Mouse (Mus musculus) heart, embryonic 13.5 days (tissue): ENCODE data around the gene Slfn9. TPM values are rescaled to one million over a fixed set of nuclear protein-coding genes. Genes with fewer than 3 reads are reported as not detected.
"Not testable (repeated sequence)": the region's sequence is repeated elsewhere in the genome, so short reads cannot be mapped to it uniquely, and the experiment has no call there.

Source experiments
- ATAC-seq: fragments of 200-750 bp; cut with Nextera tagmentation; 2 replicates; pipeline ENCODE4 v1.8.0; 2017; ENCODE audit warnings: moderate TSS enrichment; ENCODE audit not compliant: insufficient number of reproducible peaks, low FRiP score, low TSS enrichment; ENCODE audit errors: extremely low read depth
- H3K27ac ChIP-seq: fragments of 300-500 bp; sonication (generic); replicated peaks from 2 replicates; pipeline ENCODE4 v1.5.1; 2015; ENCODE audit warnings: moderate library complexity, mild to moderate bottlenecking, inconsistent platforms
- H3K27me3 ChIP-seq: fragments of 300-500 bp; sonication (generic); replicated peaks from 2 replicates; pipeline ENCODE4 v1.6.1; 2015; ENCODE audit warnings: mild to moderate bottlenecking, inconsistent platforms
- H3K36me3 ChIP-seq: fragments of 300-500 bp; sonication (generic); 2 replicates; pipeline ENCODE4 v1.6.1; 2015; ENCODE audit warnings: mild to moderate bottlenecking, inconsistent platforms
- H3K4me1 ChIP-seq: fragments of 300-500 bp; sonication (generic); 2 replicates; pipeline ENCODE4 v1.6.1; 2015; ENCODE audit warnings: inconsistent platforms
- H3K4me2 ChIP-seq: fragments of 300-500 bp; sonication (generic); 2 replicates; pipeline ENCODE4 v1.6.1; 2015; ENCODE audit warnings: inconsistent platforms, mild to moderate bottlenecking, moderate library complexity
- H3K4me3 ChIP-seq: fragments of 300-500 bp; sonication (generic); 2 replicates; pipeline ENCODE4 v1.5.1; 2015; ENCODE audit warnings: moderate library complexity, mild to moderate bottlenecking, inconsistent platforms
- H3K9ac ChIP-seq: fragments of 300-500 bp; sonication (generic); 2 replicates; pipeline ENCODE4 v1.6.1; 2015; ENCODE audit warnings: inconsistent platforms, mild to moderate bottlenecking, moderate library complexity
- H3K9me3 ChIP-seq: fragments of 300-500 bp; sonication (generic); 2 replicates; pipeline ENCODE4 v1.6.1; 2016; ENCODE audit warnings: inconsistent platforms
- WGBS: fragments of 180-500 bp; shearing (Covaris S2); methylation state at CpG from one replicate; pipeline ENCODE4 v1.1.7; 2015; ENCODE audit warnings: mixed read lengths; 5-methylcytosine and 5-hydroxymethylcytosine counted together
- polyA plus RNA-seq: library from polyadenylated mRNA; unstranded; fragments of >200 nt; fragmentation: Nextera tagmentation; extraction: Ambion mirVana; gene quantifications from 2 replicates; pipeline ENCODE4 v1.2.1, GENCODE M21; 2015

The Slfn9 gene
- polyA plus RNA-seq, result 12.9 and 14.5 TPM in 2 replicates

DNA sequence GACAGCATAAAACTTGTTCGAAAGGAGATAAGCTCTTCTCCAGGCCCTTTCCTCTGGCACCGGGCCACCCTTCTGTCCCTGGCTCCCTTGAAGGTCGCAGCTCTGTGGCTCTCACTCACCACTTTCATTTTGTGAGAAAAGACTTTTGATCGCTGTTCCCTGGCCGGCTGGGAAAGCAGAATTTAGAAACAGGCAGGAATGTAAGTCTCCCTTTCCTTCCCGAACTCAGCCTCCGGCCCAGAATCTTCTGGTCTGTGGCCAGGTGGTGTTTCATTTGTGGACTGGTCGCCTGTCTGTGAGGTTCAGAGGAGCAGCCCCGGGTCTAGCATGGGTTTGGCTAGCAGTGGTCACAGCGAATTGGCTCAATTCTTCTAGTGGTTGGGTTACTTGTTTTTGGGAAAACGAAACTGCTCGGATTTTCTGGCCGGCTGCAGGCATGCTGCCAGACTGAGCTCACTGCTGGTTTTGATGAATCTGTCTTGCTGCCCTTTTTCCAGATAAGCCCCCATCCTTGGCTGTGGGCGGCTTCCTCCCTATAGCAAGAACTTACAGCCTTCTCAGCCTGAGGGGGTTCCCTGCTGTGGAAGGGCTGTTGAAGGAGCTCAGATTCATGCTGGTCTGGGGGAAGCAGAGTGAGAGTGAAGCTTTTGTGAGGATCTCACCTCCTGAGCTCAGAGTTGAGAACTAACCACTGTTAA lies at the start of gene Slfn9:
Gene Slfn9 (minus strand): TSS at position 362 of the 698 bp plus-strand sequence.
- peak within 1 kb of the TSS; percentile 89 for H3K27ac ChIP-seq
- H3K9me3 ChIP-seq, result no peaks in the 10 kb centered on the region
- WGBS, result 3% methylated on average over 14 of the region's 14 CpGs
- ATAC-seq, result no peak
- peak within 1 kb of the TSS; percentile 87 for H3K9ac ChIP-seq
- H3K4me2 ChIP-seq, result peak within 1 kb of the TSS; percentile 88
- H3K36me3 ChIP-seq, result peaks cover 15% of the 10 kb centered on the region
- H3K4me1 ChIP-seq, result peaks cover 25% of the 10 kb centered on the region
- H3K27me3 ChIP-seq, result no peaks in the 10 kb centered on the region
- peak within 1 kb of the TSS; percentile 67 for H3K4me3 ChIP-seq

DNA sequence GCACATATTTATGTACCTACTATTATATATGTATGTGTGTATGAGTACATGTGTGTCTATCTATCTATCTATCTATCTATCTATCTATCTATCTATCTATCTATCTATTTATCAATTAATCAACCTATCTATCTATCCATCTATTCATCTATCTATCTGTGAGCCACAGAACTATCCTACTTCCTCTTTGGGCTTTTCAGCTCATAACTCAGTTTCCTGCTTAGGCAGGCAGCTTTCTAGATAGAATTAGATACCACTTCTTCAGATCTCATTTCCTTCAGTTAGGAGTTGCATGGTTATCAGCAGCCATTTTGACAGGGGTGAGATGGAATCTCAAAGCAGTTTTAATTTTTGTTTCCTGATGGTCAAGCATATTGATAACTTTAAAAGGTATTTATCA lies 49.4 kb upstream of the Slfn9 start:
- ATAC-seq, result no peak
- H3K36me3 ChIP-seq, result no peaks in the 10 kb centered on the region

DNA sequence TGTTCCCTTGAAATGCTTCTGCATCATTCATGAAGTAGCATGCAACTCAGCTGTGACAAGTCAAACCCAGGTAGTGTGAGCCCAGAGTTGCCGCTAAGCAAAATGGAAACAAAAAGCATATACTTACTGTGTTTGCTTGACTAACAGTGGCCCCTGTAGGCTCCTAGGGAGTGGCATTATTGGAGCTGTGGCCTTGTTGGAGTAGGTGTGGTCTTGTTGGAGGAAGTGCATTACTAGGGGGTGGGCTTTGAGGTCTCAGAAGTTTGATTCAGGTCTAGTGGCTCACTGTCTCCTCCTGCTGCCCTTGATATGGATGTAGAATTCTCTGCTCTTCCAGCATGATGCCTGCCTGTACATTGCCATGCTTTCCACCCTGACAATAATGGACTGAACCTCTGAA lies 48.7 kb upstream of the Slfn9 start:
- H3K4me3 ChIP-seq, result peak overlapping the region; percentile 40
- H3K4me1 ChIP-seq, result no peaks in the 10 kb centered on the region; the same call in 1 of the 2 replicates
- no peaks in the 10 kb centered on the region for H3K27me3 ChIP-seq
- WGBS, result 29% methylated on average over 1 of the region's 1 CpGs
- H3K9ac ChIP-seq, result no peak overlapping the region
- no peaks in the 10 kb centered on the region for H3K36me3 ChIP-seq
- no peak overlapping the region for H3K27ac ChIP-seq
- H3K9me3 ChIP-seq, result no peaks in the 10 kb centered on the region
- no peak for ATAC-seq
- H3K4me2 ChIP-seq, result peak overlapping the region; percentile 65

More for the DNA sequence above, 49.4 kb upstream of the Slfn9 start:
- no peaks in the 10 kb centered on the region; the same call in 1 of the 2 replicates for H3K4me1 ChIP-seq
- no peaks in the 10 kb centered on the region for H3K27me3 ChIP-seq
- no peak overlapping the region for H3K9ac ChIP-seq
- no peak overlapping the region for H3K4me2 ChIP-seq
- no peaks in the 10 kb centered on the region for H3K9me3 ChIP-seq
- H3K27ac ChIP-seq, result no peak overlapping the region
- H3K4me3 ChIP-seq, result no peak overlapping the region

DNA sequence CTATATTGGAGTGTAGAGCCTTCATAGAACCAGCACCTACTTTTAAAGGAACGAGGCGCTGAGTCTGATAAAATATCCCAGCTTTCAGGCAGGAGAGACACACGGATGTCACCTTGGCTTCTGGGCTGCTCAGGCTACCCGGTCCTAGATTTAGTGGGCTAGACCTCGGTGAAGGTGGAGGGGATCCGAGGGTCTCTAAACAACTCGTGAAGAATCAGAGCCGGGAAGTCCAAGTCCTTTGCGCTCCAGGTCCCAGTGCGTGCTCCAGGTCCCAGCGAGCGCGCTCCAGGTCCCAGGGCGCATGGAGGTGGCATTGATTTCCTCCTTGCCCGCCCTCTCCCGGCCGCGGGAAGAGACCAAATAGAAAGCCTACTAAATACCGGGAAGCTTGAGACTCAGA lies 48.2 kb upstream of the Slfn9 start:
- no peak for ATAC-seq
- Histone ChIP-seq H3K27ac (no peak overlapping the region), H3K27me3 (no peaks in the 10 kb centered on the region), H3K36me3 (no peaks in the 10 kb centered on the region), H3K9ac (peak overlapping the region; percentile 52; the same call in 1 of the 2 replicates), H3K4me2 (peak overlapping the region; percentile 65), H3K4me3 (peak overlapping the region; percentile 40), H3K4me1 (no peaks in the 10 kb centered on the region; the same call in 1 of the 2 replicates), H3K9me3 (no peaks in the 10 kb centered on the region)
- WGBS, result 11% methylated on average over 19 of the region's 19 CpGs

DNA sequence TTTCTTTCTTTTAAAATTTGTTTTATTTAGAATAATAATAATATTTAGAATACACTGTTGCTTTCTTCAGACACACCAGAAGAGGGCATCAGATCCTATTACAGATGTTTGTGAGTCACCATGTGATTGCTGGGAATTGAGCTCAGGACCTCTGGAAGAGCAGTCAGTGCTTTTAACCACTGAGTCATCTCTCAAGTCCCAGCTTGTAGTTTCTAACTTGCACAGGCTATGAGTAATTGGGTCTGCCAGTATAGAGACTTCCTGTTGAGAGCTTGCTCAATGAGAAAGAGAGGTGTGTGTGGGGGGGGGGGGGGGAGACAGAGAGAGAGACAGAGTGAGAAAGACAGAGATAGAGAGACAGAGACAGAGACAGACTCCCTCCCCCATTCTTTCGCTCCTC lies 47.5 kb upstream of the Slfn9 start:
- ATAC-seq, result no peak
- Histone ChIP-seq H3K27ac (no peak overlapping the region), H3K4me1 (no peaks in the 10 kb centered on the region; the same call in 1 of the 2 replicates), H3K9ac (no peak overlapping the region), H3K4me2 (peak overlapping the region; percentile 65), H3K4me3 (no peak overlapping the region), H3K9me3 (no peaks in the 10 kb centered on the region), H3K27me3 (no peaks in the 10 kb centered on the region), H3K36me3 (no peaks in the 10 kb centered on the region)
- 14% methylated on average over 1 of the region's 1 CpGs for WGBS

DNA sequence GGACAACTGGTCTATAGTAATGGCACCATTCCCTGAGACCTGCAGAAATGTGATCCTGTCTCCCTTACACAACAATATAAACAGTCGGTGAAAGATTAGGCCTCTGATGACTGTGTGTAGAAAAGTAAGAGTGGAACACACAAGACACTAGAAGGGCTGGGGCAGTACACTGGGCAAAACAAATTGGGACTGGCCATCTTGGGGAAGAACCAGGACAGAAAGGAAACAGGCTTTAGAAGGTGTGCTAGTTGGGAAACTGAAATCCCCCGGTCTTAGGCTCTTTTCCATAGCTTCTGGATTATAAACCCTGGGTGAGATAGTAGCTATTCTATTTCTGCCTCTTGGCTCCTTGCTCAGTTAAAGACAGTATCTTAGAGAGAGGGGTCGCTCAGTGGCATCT lies 47.1 kb upstream of the Slfn9 start:
- not testable (repeated sequence) for H3K4me1 ChIP-seq, H3K4me3 ChIP-seq, H3K4me2 ChIP-seq, H3K9ac ChIP-seq, ATAC-seq, H3K27ac ChIP-seq, H3K27me3 ChIP-seq, H3K9me3 ChIP-seq, H3K36me3 ChIP-seq
- WGBS, result 73% methylated on average over 3 of the region's 3 CpGs

DNA sequence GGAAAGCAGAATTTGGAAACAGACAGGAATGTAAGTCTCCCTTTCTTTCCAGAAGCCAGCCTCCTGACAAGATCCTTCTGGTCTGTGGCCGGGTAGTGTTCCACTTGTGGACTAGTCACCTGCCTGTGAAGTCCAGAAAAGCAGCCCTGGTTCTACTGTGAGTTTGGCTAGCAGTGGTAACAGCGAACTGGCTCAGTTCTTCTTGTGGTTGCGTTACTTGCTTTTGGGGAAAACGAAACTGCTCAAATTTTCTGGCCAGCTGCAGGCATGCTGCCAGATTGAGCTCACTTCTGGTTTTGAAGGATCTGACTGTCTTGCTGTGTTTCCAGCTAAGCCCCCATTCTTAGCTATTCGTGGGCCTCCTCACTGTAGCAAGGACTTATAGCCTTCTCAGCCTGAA lies 29.0 kb upstream of the Slfn9 start, which contains the start of gene Slfn8:
Gene Slfn8 (minus strand): TSS at position 190 of the 400 bp plus-strand sequence.
- Histone ChIP-seq H3K4me2 (peak within 1 kb of the TSS; percentile 19), H3K36me3 (no peaks in the 10 kb centered on the region), H3K27me3 (no peaks in the 10 kb centered on the region), H3K9ac (no peak within 1 kb of the TSS), H3K9me3 (no peaks in the 10 kb centered on the region), H3K4me3 (no peak within 1 kb of the TSS), H3K27ac (no peak within 1 kb of the TSS), H3K4me1 (no peaks in the 10 kb centered on the region)
- 66% methylated on average over 5 of the region's 5 CpGs for WGBS
- no peak for ATAC-seq

DNA sequence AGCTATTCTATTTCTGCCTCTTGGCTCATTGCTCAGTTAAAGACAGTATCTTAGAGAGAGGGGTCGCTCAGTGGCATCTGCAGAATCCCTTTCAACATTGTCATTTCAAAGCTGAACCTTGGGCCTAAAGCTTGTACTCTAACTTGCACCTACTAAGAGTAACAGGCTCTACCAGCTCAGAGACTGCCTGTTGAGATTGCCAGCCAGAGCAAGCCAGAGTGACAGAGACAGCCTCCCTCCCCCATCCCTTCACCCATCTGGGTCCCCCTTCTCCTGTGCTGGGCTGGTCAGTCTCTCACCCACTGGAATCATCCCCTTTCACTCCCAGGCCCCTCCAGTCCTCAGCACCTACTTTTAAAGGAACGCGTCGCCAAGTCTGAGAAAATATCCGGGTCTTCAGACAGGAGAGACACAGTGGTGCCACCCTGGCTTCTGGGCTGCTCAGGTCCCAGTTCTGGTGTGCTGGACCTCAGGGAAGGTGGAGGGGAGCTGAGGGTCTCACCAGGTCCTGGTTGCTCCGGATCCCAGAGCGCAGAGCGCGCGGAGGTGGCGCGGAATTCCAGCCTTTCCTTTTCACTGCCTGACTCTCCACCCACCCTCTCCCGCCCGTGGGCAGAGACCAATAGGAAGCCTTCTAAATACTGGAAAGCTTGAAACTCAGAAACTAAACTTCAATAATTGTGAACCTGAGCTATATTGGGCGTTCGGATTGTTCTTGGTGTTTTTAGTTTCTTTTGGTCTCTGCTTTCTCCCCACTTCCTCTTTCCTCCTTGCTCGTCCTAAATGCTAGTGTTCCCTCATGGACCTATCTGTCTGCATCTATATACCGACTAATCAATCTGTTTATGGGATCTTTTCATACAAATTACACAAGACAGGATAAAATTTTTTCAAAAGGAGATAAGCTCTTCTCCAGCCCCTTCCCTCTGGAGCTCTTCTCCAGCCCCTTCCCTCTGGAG lies 28.2 kb upstream of the Slfn9 start:
- H3K27ac ChIP-seq, H3K9ac ChIP-seq, H3K4me3 ChIP-seq, ATAC-seq, H3K36me3 ChIP-seq, H3K27me3 ChIP-seq, H3K9me3 ChIP-seq, H3K4me1 ChIP-seq: not testable (repeated sequence)
- H3K4me2 ChIP-seq, result peak overlapping the region; percentile 19
- 66% methylated on average over 18 of the region's 18 CpGs for WGBS

DNA sequence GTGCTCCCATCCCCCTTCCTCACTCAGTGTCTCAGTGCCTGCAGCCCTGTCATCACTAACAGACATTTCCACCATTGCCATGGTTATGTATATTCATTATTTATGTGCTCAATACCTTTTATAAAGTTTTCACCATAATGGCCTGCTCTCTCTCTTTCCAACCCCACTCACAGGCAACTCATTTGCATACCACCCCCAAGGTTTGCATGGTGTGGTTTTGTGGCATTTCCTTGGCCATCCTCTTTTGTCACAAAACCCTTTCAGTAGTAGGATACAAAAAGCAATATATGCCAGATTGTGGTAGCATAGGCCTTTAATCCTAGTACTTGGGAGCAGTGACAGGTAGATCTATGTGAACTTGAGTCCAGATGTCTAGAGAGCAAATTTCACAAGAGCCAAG lies 24.5 kb upstream of the Slfn9 start:
- Histone ChIP-seq H3K9ac (no peak overlapping the region), H3K27me3 (no peaks in the 10 kb centered on the region), H3K9me3 (no peaks in the 10 kb centered on the region), H3K4me2 (no peak overlapping the region), H3K36me3 (no peaks in the 10 kb centered on the region), H3K27ac (no peak overlapping the region), H3K4me1 (no peaks in the 10 kb centered on the region), H3K4me3 (no peak overlapping the region)
- no peak for ATAC-seq

DNA sequence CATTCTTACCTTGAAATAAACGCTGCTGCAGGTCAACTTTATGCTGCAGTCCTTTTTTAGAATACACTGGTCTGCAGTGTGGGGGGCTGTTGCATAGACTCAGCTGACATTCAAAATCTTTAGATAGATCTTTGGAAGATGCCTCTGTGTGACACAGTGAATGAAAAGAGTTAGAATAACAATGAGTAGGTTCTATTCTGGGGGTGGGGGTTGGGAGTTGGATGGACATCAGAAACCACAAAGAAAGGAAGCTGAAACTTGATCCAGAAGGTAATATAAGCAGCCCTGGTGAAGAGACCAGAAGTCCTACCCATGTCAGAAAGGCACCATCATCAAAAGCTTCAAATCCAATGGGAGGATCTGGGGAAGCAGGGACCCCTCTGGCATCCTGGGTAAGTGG lies 21.7 kb upstream of the Slfn9 start:
- no peak for ATAC-seq
- H3K9ac ChIP-seq, result no peak overlapping the region
- H3K27me3 ChIP-seq, result no peaks in the 10 kb centered on the region; the same call in 1 of the 2 replicates
- H3K9me3 ChIP-seq, result no peaks in the 10 kb centered on the region
- WGBS, result 68% methylated on average over 1 of the region's 1 CpGs
- H3K4me1 ChIP-seq, result no peaks in the 10 kb centered on the region
- H3K27ac ChIP-seq, result no peak overlapping the region
- H3K36me3 ChIP-seq, result no peaks in the 10 kb centered on the region
- H3K4me3 ChIP-seq, result no peak overlapping the region
- no peak overlapping the region for H3K4me2 ChIP-seq

DNA sequence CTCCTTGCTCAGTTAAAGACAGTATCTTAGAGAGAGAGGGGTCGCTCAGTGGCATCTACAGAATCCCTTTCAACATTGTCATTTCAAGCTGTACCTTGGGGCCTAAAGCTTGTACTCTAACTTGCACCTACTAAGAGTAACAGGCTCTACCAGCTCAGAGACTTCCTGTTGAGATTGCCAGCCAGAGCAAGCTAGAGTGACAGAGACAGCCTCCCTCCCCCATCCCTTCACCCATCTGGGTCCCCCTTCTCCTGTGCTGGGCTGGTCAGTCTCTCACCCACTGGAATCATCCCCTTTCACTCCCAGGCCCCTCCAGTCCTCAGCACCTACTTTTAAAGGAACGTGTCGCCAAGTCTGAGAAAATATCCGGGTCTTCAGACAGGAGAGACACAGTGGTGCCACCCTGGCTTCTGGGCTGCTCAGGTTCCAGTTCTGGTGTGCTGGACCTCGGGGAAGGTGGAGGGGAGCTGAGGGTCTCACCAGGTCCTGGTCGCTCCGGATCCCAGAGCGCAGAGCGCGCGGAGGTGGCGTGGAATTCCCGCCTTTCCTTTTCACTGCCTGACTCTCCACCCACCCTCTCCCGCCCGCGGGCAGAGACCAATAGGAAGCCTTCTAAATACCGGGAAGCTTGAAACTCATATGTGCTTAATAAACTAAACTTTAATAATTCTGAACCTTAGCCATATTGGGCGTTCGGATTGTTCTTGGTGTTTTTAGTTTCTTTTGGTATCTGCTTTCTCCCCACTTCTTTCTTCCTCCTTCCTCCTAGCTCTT lies 831 bp downstream of the Slfn9 start:
- Histone ChIP-seq H3K4me2 (peak overlapping the region; percentile 88), H3K27ac (peak overlapping the region; percentile 89), H3K4me3 (peak overlapping the region; percentile 67), H3K9ac (peak overlapping the region; percentile 87), H3K36me3 (peaks cover 22% of the 10 kb centered on the region), H3K4me1 (peaks cover 29% of the 10 kb centered on the region)
- not testable (repeated sequence) for H3K9me3 ChIP-seq, H3K27me3 ChIP-seq
- 4% methylated on average over 19 of the region's 19 CpGs for WGBS
- peak; percentile 61; the same call in 1 of the 2 replicates for ATAC-seq
